Mouse (Mus musculus): ENCODE results near the gene Doc2b.

Gene Doc2b

GRCm38 (mm10) chr11:75792535-75792934, 3.3 kb downstream of the Doc2b start:
- no peak for DNase-seq (ENCODE audit: low spot score)

GRCm38 (mm10) chr11:75785897-75786296, 10.0 kb downstream of the Doc2b start:
- no peak for DNase-seq (ENCODE audit: low spot score)

GRCm38 (mm10) chr11:75783799-75784198, 12.1 kb downstream of the Doc2b start:
- DNase-seq (ENCODE audit: low spot score): no peak

- no peak for DNase-seq (ENCODE audit: low spot score)
Measured at GRCm38 (mm10) chr11:75781919-75782318, 13.9 kb downstream of the Doc2b start.

DNA sequence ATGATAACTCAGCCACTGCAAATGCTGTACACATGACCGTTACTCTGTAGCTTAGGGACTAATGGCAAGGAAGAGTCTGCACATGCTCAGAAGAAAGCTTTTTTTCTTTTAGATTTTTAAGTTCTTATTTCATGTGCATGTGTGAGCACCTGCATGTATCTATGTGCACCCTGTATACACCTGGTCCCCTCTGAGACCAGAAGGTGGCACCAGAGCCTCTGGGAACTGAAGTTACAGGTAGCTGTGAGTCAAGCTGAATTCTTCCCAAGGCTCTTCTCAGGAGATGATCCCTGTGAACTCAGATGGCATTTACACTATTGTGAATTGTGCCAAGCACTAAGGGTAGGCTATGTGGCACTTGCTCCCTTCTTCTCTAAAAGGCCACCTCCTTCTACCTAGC, 19.9 kb downstream of the Doc2b start:
- no peak for DNase-seq (ENCODE audit: low spot score)

DNA sequence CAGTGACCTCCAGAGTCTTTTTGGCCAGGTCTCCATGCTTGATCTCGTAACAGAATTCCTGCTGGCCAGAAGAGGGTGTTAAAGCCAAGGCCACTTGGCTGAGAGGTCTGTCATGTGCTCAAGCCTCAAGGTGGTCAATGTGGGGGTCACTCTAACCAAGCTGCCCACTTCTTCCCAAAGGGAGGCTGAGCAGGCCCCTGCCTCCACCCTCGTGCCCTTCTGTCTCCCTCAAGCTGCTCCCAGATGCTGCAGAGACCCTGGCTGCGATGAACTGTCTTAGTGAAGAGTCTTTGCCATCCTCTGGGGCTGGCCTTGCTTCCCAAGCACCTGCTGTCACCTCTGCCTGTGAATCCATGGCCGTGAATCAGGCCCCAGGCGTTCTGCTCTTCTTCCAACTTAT, 23.3 kb downstream of the Doc2b start:
- no peak for DNase-seq (ENCODE audit: low spot score)

GRCm38 (mm10) chr11:75769206-75769605, 26.6 kb downstream of the Doc2b start:
- peak; percentile 67 for DNase-seq (ENCODE audit: low spot score)

DNA sequence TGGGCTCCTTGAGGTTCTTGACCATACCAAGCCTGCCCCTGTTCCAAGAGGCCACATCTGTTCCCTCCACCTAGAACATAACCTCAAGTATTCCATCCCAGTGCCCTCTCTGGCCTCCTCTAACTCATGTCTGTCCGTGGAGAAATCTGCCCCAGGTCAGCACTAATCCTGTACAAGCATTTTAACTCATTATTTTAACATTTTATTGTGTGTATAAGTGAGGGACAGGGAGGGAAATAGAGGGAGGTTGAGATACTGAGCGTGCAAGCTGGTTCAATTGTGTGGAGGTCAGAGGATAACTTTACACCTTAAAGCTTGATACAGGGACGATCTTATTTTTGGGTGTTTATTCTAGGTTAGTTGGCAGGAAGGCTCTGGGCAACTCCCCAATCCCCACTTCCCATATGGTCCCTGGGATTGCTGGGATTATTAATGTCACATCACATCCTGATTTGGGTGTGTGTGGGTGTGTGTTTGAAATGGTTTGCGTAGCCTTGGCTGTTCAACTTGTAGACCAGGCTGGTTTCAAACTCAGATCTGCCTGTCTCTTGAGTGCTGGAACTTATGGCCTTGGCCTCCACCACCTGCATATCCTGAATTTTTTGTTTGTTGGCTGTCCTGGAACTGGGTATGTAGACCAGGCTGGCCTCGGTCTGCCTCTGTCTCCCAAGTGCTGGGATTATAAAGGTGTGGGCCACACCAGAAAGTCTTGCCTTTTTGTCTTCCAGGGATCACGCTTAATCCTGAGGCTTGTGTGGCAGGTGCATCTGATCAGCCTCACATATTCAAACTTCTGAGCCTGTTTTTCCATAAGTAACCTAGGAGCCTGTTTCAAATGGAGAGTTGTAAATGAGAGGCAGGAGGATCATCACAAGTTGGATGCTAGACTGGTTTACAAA, 27.5 kb downstream of the Doc2b start:
- DNase-seq (ENCODE audit: low spot score): no peak

DNA sequence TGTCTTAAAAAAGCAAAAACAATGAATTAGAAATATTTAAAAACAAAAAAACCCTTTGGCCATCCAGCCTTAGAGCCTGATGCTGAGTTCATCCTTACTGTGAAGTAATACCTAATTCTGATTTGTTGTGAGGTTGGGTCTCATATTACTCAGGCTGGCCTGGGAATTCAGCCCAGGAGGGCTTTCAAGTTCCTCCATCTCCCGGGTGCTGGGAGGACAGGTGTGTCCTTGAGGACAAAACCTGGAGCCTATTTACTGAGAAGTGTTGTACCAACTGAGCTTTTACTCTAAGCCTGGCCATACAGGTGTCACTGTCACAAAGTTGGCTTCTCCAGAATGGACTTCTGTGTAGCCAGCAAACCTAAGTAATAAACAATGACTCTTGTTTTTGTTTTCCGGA, 28.8 kb downstream of the Doc2b start:
- DNase-seq (ENCODE audit: low spot score): no peak

DNA sequence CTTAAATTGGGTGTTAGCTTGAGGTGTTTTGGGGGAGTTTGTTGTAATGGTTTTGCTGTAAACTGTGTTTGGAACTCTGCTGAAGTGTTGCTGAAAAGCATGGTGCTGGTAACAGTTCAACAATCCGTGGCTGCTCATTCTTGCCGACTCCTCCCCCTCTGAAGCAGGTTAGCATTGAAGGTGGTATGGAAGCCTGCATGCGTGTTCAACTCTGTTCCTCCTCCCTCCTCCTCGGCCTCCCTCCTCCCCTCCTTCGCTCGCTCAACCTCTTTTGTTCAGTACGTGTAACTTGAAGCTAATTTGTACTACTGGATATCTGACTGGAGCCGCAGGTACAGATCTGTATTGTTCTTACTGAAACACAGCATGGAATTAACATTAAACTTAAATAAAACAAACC, 30.7 kb downstream of the Doc2b start:
- no peak for DNase-seq (ENCODE audit: low spot score)

DNA sequence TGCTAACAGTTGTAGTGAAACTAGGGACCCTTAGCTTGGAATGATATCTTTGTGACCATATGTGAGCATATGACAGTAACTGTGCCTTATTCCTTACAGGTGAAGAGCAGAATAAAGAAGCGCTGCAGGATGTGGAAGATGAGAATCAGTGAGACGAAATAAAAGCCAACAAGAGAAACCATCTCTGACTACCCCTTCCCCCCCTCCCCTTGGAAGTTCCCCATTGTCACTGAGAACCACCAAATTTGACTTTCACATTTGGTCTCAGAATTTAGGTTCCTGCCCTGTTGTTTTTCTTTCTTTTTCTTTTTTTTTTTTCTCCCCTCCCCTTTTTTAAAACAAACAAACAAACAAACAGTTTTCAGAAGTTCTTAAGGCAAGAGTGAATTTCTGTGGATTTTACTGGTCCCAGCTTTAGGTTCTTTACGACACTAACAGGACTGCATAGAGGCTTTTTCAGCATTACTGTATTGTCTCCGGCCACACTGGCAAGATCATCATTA, 31.3 kb downstream of the Doc2b start:
- no peak for DNase-seq (ENCODE audit: low spot score)

GRCm38 (mm10) chr11:75762708-75763107, 33.1 kb downstream of the Doc2b start:
- no peak for DNase-seq (ENCODE audit: low spot score)

- DNase-seq (ENCODE audit: low spot score): no peak
Measured at GRCm38 (mm10) chr11:75760785-75761184, 35.1 kb downstream of the Doc2b start.

- DNase-seq (ENCODE audit: low spot score): no peak
Measured at GRCm38 (mm10) chr11:75758553-75758952, 37.3 kb downstream of the Doc2b start.

GRCm38 (mm10) chr11:75756687-75757086, 39.2 kb downstream of the Doc2b start:
- no peak for DNase-seq (ENCODE audit: low spot score)

- DNase-seq (ENCODE audit: low spot score): no peak
Measured at GRCm38 (mm10) chr11:75751082-75751481, 44.8 kb downstream of the Doc2b start.

- no peak for DNase-seq (ENCODE audit: low spot score)
Measured at GRCm38 (mm10) chr11:75750537-75750936, 45.3 kb downstream of the Doc2b start.

DNA sequence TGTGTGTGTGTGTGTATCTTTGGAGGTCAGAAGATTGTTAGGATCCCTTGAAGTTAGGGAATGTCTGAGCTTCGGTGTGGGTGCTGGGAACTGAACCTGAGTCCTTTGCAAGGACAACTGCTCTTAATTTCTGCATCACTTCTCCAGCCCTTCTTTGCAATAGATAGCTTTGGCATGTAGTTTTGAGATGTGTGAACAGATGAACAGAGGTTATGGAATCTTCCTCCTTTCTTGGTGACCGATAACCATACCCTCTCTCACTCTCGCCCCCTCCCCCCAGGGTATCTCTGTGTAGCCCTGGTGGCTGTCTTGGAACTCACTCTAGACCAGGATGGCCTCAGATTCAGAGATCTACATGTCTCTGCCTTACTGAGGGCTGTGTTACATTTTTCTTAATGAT, 51.1 kb downstream of the Doc2b start:
- DNase-seq (ENCODE audit: low spot score): no peak

- no peak for DNase-seq (ENCODE audit: low spot score)
Measured at GRCm38 (mm10) chr11:75741615-75742014, 54.2 kb downstream of the Doc2b start.

GRCm38 (mm10) chr11:75740204-75740603, 55.6 kb downstream of the Doc2b start:
- DNase-seq (ENCODE audit: low spot score): no peak

GRCm38 (mm10) chr11:75738477-75738821, 57.4 kb downstream of the Doc2b start:
- DNase-seq (ENCODE audit: low spot score): no peak

DNA sequence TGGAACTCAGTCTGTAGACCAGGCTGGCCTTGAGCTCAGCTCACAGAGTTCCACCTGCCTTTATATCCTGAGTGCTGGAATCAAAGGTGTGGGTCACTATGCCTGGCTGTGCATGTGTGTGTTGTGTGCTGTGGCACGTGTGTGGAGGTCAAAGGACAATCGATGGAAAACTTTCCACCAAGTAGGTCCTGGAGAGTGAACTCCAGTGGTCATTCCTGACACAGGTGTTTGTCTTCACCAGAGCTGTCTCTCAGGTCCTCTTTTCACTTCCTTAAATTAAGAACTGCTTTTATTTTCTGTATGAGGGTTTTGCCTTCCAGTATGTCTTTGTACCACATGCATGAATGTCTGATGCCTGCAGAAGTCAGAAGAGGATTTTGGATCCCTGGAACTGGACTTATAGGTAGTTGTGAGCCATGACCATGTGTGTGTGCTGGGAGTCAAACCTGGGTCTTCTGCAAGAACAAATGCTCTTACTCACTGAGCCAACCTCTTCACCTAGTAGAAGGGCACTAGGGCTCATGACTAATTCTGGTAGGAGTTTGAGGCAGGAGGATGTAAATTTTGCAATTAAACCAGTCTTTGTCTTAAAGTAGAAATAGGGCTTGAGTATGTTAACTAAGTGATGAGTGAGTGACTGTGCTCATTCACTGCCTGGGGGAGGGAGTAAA, 57.9 kb downstream of the Doc2b start:
- DNase-seq (ENCODE audit: low spot score): no peak

GRCm38 (mm10) chr11:75736978-75737377, 58.9 kb downstream of the Doc2b start:
- no peak for DNase-seq (ENCODE audit: low spot score)

All from spleen, adult 12 weeks (tissue).